Mouse (Mus musculus): ENCODE measurements at regions not wholly inside any gene's neighbourhood (a gene's known extent, or its start where the extent isn't known, plus 50 kb on each side); places are given as distances from the start of the nearest gene placed in this dataset.
A peak's percentile ranks its signal among the peaks of the same experiment; 100 is the strongest.

DNA sequence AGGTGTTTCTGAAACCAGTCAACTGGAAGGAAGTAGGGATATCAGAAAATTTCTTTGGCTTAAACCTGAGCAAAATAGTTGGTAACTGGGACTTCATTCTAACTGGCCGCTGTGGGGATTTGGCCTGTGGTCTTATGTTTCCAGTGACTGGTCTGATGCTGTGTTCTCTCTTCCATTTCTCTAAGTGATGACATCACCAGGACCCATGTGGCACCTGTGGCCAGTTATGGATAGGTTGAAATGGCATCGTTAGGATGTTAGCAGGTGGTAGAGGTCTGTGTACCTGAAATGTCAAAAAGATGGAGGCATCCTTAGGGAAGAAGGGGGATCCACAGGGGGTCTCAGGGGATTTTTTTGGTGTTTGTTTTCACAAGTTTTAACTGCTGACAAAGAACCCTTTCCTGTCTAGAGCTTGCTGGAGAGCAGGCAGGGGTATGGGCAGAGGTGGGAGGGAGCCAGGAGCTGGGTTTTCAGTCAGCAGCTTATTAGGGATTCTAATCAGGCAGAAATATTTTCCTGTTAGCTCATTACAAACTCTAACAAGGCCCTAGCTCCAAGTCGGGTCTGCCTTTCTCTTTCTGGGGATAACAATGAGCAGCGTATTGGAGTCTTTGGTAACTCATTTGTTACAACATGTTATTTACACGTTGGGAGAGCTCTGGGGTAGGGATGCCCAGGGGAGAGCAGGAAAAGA lies 170.2 kb downstream of the Adck1 start:
- Histone ChIP-seq H3K4me3 (ENCODE audit: low read depth, low read length) (no peak overlapping the region), H3K4me1 (ENCODE audit: control insufficient read depth, insufficient read depth, low read length) (no peaks in the 10 kb centered on the region), H3K27ac (ENCODE audit: low read depth, low read length) (no peak overlapping the region), H3K9ac (replicated peaks; ENCODE audit: low read depth, low read length) (no peak overlapping the region), H3K27me3 (ENCODE audit: control insufficient read depth, insufficient read depth, low read length) (no peaks in the 10 kb centered on the region), H3K4me2 (ENCODE audit: low read depth, low read length) (no peak overlapping the region), H3K9me3 (ENCODE audit: control insufficient read depth, low read length) (no peaks in the 10 kb centered on the region), H3K36me3 (ENCODE audit: control insufficient read depth, insufficient read depth, low read length) (no peaks in the 10 kb centered on the region)
- 66% methylated on average over 5 of the region's 5 CpGs for WGBS
- ATAC-seq (ENCODE audit: low read depth): no peak

DNA sequence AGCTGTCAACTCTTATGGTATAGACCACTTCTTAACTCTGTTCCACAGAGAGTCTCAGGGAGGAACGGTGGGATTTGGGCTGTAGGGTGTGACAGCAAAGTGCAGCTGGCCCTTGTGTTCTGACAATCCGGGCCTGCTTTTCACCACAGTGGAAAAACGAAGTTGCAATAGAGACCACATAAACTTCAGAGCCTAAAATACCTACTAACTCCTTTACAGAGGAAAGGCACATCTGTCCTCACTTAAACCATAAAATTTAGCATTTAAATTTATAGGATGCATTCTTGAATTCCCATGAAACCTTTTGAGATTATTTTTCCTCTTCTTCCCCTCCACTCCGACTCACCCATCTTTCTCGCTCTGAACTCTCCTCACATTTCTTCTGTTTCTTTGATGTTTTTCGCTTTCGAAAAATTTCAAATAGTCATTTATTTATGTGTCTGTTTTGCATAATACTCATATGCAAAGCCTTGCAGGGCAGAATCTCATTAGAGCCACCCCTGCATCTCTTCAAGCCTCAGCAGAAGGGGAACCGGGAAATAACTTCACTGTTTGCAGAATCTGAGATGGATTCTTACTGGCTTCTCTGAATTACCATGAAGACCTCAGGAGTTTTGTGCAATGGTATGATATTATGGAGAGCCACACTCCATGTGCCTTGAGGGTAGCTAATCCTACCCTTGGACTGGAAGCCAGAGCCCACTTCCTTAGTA lies 172.1 kb downstream of the Adck1 start:
- WGBS: 73% methylated on average over 8 of the region's 8 CpGs
- no peaks in the 10 kb centered on the region for H3K27me3 ChIP-seq (ENCODE audit: control insufficient read depth, insufficient read depth, low read length)
- H3K4me1 ChIP-seq (ENCODE audit: control insufficient read depth, insufficient read depth, low read length): no peaks in the 10 kb centered on the region
- no peaks in the 10 kb centered on the region for H3K9me3 ChIP-seq (ENCODE audit: control insufficient read depth, low read length)
- ATAC-seq (ENCODE audit: low read depth): no peak
- H3K27ac ChIP-seq (ENCODE audit: low read depth, low read length): no peak overlapping the region
- H3K9ac ChIP-seq (replicated peaks; ENCODE audit: low read depth, low read length): no peak overlapping the region
- no peak overlapping the region for H3K4me2 ChIP-seq (ENCODE audit: low read depth, low read length)
- no peaks in the 10 kb centered on the region for H3K36me3 ChIP-seq (ENCODE audit: control insufficient read depth, insufficient read depth, low read length)
- no peak overlapping the region for H3K4me3 ChIP-seq (ENCODE audit: low read depth, low read length)

DNA sequence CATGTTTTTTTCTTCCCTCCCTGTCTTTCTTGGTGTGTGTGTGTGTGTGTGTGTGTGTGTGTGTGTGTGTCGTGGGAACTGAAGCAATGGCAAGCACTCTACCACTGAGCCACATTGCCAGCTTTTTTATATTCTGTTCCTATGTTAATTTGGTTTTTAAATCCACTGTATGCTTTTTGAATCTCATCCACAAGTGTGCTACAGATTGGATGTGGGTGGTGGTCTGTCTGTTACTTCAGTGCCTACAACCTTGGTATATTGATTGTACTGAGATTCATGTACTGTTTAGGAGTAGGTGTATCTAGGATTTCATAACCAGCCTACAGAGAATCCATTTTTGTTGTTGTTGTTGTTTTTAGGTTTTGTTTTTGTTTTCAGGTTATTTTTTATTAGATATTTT lies 170.8 kb upstream of the Nrxn3 start:
- no peak overlapping the region for H3K27ac ChIP-seq (ENCODE audit: low read depth, low read length)
- H3K9ac ChIP-seq (replicated peaks; ENCODE audit: low read depth, low read length): no peak overlapping the region
- 100% methylated on average over 1 of the region's 1 CpGs for WGBS
- H3K9me3 ChIP-seq (ENCODE audit: control insufficient read depth, low read length): no peaks in the 10 kb centered on the region
- no peaks in the 10 kb centered on the region for H3K4me1 ChIP-seq (ENCODE audit: control insufficient read depth, insufficient read depth, low read length)
- H3K27me3 ChIP-seq (ENCODE audit: control insufficient read depth, insufficient read depth, low read length): no peaks in the 10 kb centered on the region
- no peak for ATAC-seq (ENCODE audit: low read depth)
- H3K4me2 ChIP-seq (ENCODE audit: low read depth, low read length): no peak overlapping the region
- H3K36me3 ChIP-seq (ENCODE audit: control insufficient read depth, insufficient read depth, low read length): no peaks in the 10 kb centered on the region
- H3K4me3 ChIP-seq (ENCODE audit: low read depth, low read length): no peak overlapping the region

DNA sequence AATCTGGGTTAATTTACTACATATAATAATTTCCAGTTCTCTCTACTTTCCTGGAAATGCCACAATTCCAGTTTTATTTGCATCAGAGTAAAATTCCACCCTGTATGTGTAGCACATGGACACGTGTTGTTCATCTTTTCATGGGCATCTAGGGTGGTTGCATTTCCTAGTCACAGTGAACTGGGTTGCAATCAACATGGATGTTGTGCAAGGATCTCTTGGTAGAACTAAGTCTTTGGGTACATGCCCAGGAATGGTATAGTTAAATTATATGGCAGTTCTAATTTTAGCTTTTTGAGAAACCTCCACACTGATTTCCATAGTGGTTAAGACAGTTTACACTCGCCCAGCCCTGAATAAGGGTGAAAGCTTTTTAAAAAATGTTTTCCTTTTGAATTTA lies 167.2 kb upstream of the Nrxn3 start:
- no peaks in the 10 kb centered on the region for H3K27me3 ChIP-seq (ENCODE audit: control insufficient read depth, insufficient read depth, low read length)
- H3K36me3 ChIP-seq (ENCODE audit: control insufficient read depth, insufficient read depth, low read length): no peaks in the 10 kb centered on the region
- no peak overlapping the region for H3K4me3 ChIP-seq (ENCODE audit: low read depth, low read length)
- no peak overlapping the region for H3K4me2 ChIP-seq (ENCODE audit: low read depth, low read length)
- no peak overlapping the region for H3K9ac ChIP-seq (replicated peaks; ENCODE audit: low read depth, low read length)
- ATAC-seq (ENCODE audit: low read depth): no peak
- 92% methylated on average over 2 of the region's 2 CpGs for WGBS
- no peaks in the 10 kb centered on the region for H3K4me1 ChIP-seq (ENCODE audit: control insufficient read depth, insufficient read depth, low read length)
- no peaks in the 10 kb centered on the region for H3K9me3 ChIP-seq (ENCODE audit: control insufficient read depth, low read length)
- H3K27ac ChIP-seq (ENCODE audit: low read depth, low read length): no peak overlapping the region

DNA sequence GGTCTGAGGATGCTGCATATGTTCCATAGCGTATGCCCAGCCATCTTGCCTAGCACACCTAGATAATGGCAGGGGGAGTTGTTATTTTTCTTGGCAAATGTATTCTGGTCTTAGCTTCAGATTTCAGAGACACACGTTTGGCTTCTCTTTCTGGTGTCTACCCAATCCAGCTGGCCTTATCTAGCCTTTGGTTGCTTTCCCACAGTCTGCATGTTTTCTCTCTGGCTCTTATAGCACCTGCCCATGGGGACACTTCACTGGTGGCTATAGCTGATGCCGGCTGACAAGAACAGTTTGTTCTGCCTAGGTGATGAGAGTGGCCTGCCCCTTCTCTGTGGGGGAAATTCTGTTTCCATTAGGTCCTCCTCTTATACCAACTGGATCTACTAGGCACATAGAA lies 164.6 kb upstream of the Nrxn3 start:
- WGBS: 79% methylated on average over 3 of the region's 3 CpGs
- Histone ChIP-seq H3K27me3 (ENCODE audit: control insufficient read depth, insufficient read depth, low read length) (no peaks in the 10 kb centered on the region), H3K9me3 (ENCODE audit: control insufficient read depth, low read length) (no peaks in the 10 kb centered on the region), H3K4me1 (ENCODE audit: control insufficient read depth, insufficient read depth, low read length) (no peaks in the 10 kb centered on the region), H3K27ac (ENCODE audit: low read depth, low read length) (no peak overlapping the region), H3K4me2 (ENCODE audit: low read depth, low read length) (no peak overlapping the region), H3K9ac (replicated peaks; ENCODE audit: low read depth, low read length) (no peak overlapping the region), H3K4me3 (ENCODE audit: low read depth, low read length) (no peak overlapping the region), H3K36me3 (ENCODE audit: control insufficient read depth, insufficient read depth, low read length) (no peaks in the 10 kb centered on the region)
- no peak for ATAC-seq (ENCODE audit: low read depth)

DNA sequence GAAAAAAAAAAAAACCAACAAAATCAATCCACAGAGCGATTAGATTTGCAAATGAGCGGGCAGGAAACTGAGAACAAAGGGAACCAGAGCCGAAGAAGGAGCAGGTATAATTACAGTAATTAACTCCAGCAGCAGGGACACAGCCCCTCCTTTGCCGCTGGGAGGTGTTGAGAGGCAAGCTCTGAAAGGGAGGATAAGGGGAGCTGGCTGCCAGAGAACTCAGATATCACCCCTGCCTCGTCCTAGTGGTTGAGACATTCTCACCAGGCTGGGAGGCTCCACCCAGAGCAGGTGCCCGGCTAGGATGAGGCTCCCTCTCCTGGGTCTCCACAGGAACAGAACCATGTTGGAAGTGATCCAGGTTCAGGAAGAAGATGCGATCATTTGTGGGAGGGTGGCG lies 142.7 kb upstream of the Nrxn3 start:
- Histone ChIP-seq H3K27ac (ENCODE audit: low read depth, low read length) (no peak overlapping the region), H3K27me3 (ENCODE audit: control insufficient read depth, insufficient read depth, low read length) (no peaks in the 10 kb centered on the region), H3K9ac (replicated peaks; ENCODE audit: low read depth, low read length) (no peak overlapping the region), H3K9me3 (ENCODE audit: control insufficient read depth, low read length) (no peaks in the 10 kb centered on the region), H3K4me2 (ENCODE audit: low read depth, low read length) (no peak overlapping the region), H3K4me3 (ENCODE audit: low read depth, low read length) (no peak overlapping the region), H3K4me1 (ENCODE audit: control insufficient read depth, insufficient read depth, low read length) (no peaks in the 10 kb centered on the region), H3K36me3 (ENCODE audit: control insufficient read depth, insufficient read depth, low read length) (no peaks in the 10 kb centered on the region)
- peak; percentile 79; the same call in 1 of the 2 replicates for ATAC-seq (ENCODE audit: low read depth)
- 13% methylated on average over 8 of the region's 8 CpGs for WGBS

DNA sequence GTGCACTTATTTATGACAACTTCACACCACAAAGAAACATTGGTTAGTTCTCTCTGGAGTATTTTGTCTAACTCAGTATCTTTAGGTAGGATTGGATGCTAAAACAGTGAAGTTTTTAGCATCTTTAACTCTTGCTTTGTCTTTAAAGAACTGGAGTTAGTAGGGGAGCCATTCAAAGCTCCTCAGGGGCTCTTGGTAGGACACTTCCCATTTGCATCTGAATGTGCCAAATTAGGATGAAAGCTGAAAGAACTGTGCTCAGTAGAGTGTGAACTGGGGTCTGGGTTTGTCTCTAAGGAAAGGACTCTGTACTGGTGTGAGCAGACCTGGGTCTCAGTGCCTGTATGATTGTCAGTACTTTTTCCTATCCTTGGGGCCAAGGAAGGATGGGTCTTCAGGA lies 116.7 kb upstream of the Nrxn3 start:
- Histone ChIP-seq H3K4me3 (ENCODE audit: low read depth, low read length) (no peak overlapping the region), H3K9me3 (ENCODE audit: control insufficient read depth, low read length) (no peaks in the 10 kb centered on the region), H3K4me2 (ENCODE audit: low read depth, low read length) (no peak overlapping the region), H3K27ac (ENCODE audit: low read depth, low read length) (no peak overlapping the region), H3K27me3 (ENCODE audit: control insufficient read depth, insufficient read depth, low read length) (no peaks in the 10 kb centered on the region), H3K4me1 (ENCODE audit: control insufficient read depth, insufficient read depth, low read length) (no peaks in the 10 kb centered on the region), H3K9ac (replicated peaks; ENCODE audit: low read depth, low read length) (no peak overlapping the region), H3K36me3 (ENCODE audit: control insufficient read depth, insufficient read depth, low read length) (no peaks in the 10 kb centered on the region)
- no peak for ATAC-seq (ENCODE audit: low read depth)

DNA sequence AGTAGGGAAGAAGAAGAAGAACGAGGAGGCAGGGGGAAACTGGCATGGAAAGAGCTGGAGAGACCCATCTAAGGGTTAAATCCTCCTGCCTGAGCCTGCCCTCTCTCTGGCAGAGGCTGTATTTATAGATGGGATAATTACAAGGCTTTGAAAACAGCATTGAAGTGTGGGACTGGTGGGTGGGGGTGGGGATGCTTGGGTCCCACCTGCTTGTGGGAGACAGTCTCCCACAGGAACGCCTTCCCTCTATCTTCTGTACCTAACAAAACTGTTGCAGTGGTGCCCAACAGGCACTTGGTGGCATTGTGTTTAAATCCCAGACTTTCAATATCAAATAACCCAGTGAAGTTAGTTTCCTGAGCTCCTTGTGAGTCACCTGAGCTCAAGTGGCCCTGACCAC lies 102.6 kb upstream of the Nrxn3 start:
- no peaks in the 10 kb centered on the region; the same call in 1 of the 2 replicates for H3K9me3 ChIP-seq (ENCODE audit: control insufficient read depth, low read length)
- no peak overlapping the region for H3K4me2 ChIP-seq (ENCODE audit: low read depth, low read length)
- no peaks in the 10 kb centered on the region for H3K27me3 ChIP-seq (ENCODE audit: control insufficient read depth, insufficient read depth, low read length)
- no peak overlapping the region for H3K4me3 ChIP-seq (ENCODE audit: low read depth, low read length)
- WGBS: 19% methylated on average over 2 of the region's 2 CpGs
- no peaks in the 10 kb centered on the region for H3K36me3 ChIP-seq (ENCODE audit: control insufficient read depth, insufficient read depth, low read length)
- H3K4me1 ChIP-seq (ENCODE audit: control insufficient read depth, insufficient read depth, low read length): no peaks in the 10 kb centered on the region
- no peak overlapping the region for H3K27ac ChIP-seq (ENCODE audit: low read depth, low read length)
- no peak overlapping the region for H3K9ac ChIP-seq (replicated peaks; ENCODE audit: low read depth, low read length)
- ATAC-seq (ENCODE audit: low read depth): no peak

DNA sequence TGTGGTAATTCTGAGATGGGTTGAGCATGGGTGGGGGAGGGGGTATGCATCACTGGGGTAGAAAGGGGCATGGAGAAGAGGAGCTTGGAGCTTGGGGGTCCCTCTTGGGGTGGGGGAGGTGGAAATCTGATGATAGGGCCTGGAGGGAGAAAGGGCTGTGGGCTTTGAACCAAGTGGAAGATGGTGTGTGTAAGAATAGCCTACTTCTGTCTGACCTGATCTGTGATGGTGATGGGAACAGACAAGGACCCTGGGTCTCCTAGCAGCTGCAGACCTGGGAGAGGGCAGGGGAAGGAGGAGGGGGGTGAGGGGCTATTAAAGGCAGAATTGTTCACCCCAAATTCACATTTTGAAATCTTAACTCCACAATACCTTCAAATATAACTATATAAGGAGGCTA lies 78.4 kb upstream of the Nrxn3 start:
- H3K4me1 ChIP-seq (ENCODE audit: control insufficient read depth, insufficient read depth, low read length): no peaks in the 10 kb centered on the region
- H3K27me3 ChIP-seq (ENCODE audit: control insufficient read depth, insufficient read depth, low read length): no peaks in the 10 kb centered on the region
- no peaks in the 10 kb centered on the region for H3K9me3 ChIP-seq (ENCODE audit: control insufficient read depth, low read length)
- no peak for ATAC-seq (ENCODE audit: low read depth)
- H3K27ac ChIP-seq (ENCODE audit: low read depth, low read length): no peak overlapping the region
- no peak overlapping the region for H3K9ac ChIP-seq (replicated peaks; ENCODE audit: low read depth, low read length)
- no peaks in the 10 kb centered on the region for H3K36me3 ChIP-seq (ENCODE audit: control insufficient read depth, insufficient read depth, low read length)
- no peak overlapping the region for H3K4me2 ChIP-seq (ENCODE audit: low read depth, low read length)
- H3K4me3 ChIP-seq (ENCODE audit: low read depth, low read length): no peak overlapping the region

All from neural tube, embryonic 14.5 days (tissue).